Mouse (Mus musculus) forebrain, embryonic 13.5 days (tissue): ENCODE measurements around the gene 1700011L22Rik. TPM values are rescaled to one million over a fixed set of nuclear protein-coding genes. Genes with fewer than 3 reads are reported as not detected.

Experiments used
- ATAC-seq: fragments of 200-750 bp; cut with Nextera tagmentation; 2 replicates; pipeline ENCODE4 v1.8.0; 2017
- H3K27ac ChIP-seq: fragments of 300-500 bp; sonication (generic); 2 replicates; pipeline ENCODE4 v1.5.1; 2015; ENCODE audit warnings: inconsistent platforms, mild to moderate bottlenecking, moderate library complexity
- H3K27me3 ChIP-seq: fragments of 300-500 bp; sonication (generic); 2 replicates; pipeline ENCODE4 v1.6.1; 2015; ENCODE audit warnings: mild to moderate bottlenecking, inconsistent platforms
- H3K36me3 ChIP-seq: fragments of 300-500 bp; sonication (generic); 2 replicates; pipeline ENCODE4 v1.6.1; 2015; ENCODE audit warnings: mild to moderate bottlenecking, inconsistent platforms; ENCODE audit not compliant: poor library complexity, severe bottlenecking
- H3K4me1 ChIP-seq: fragments of 300-500 bp; sonication (generic); 2 replicates; pipeline ENCODE4 v1.6.1; 2015; ENCODE audit warnings: inconsistent platforms
- H3K4me2 ChIP-seq: fragments of 300-500 bp; sonication (generic); 2 replicates; pipeline ENCODE4 v1.6.1; 2015; ENCODE audit warnings: inconsistent platforms, mild to moderate bottlenecking, moderate library complexity
- H3K4me3 ChIP-seq: fragments of 300-500 bp; sonication (generic); 2 replicates; pipeline ENCODE4 v1.5.1; 2015; ENCODE audit warnings: mild to moderate bottlenecking, inconsistent platforms
- H3K9ac ChIP-seq: fragments of 300-500 bp; sonication (generic); 2 replicates; pipeline ENCODE4 v1.6.1; 2015; ENCODE audit warnings: mild to moderate bottlenecking, inconsistent platforms
- H3K9me3 ChIP-seq: fragments of 300-500 bp; sonication (generic); replicated peaks from 2 replicates; pipeline ENCODE4 v1.6.1; 2016; ENCODE audit warnings: inconsistent platforms
- WGBS: fragments of 180-500 bp; shearing (Covaris S2); methylation state at CpG from one replicate; pipeline ENCODE4 v1.1.7; 2015; 5-methylcytosine and 5-hydroxymethylcytosine counted together
- polyA plus RNA-seq: library from polyadenylated mRNA; unstranded; fragments of >200 nt; fragmentation: Nextera tagmentation; extraction: Ambion mirVana; gene quantifications from 2 replicates; pipeline ENCODE4 v1.2.1, GENCODE M21; 2015

The 1700011L22Rik gene
- polyA plus RNA-seq, 1 experiment from 2014 or later: not detected

GRCm38 (mm10) chr8:79161172-79161778 is 87.1 kb downstream of the 1700011L22Rik start:
- no peak for ATAC-seq
- 94% methylated on average over 4 of the region's 4 CpGs for WGBS
- no peaks in the 10 kb centered on the region for H3K27me3 ChIP-seq
- H3K4me1 ChIP-seq: peaks cover 22% of the 10 kb centered on the region
- peaks cover 18% of the 10 kb centered on the region for H3K36me3 ChIP-seq
- H3K27ac ChIP-seq: no peak overlapping the region
- no peak overlapping the region for H3K9ac ChIP-seq
- H3K4me3 ChIP-seq: no peak overlapping the region
- no peaks in the 10 kb centered on the region for H3K9me3 ChIP-seq
- no peak overlapping the region for H3K4me2 ChIP-seq

Other genes starting within 250 kb of the 1700011L22Rik start
- 10.2 and 10.3 TPM in 2 replicates for gene Zfp827, start 220.1 kb downstream of the 1700011L22Rik start, polyA plus RNA-seq
- 20.4 and 23.0 TPM in 2 replicates for gene Mmaa, start 46.4 kb upstream of the 1700011L22Rik start, polyA plus RNA-seq
- gene Smad1, start 150.9 kb upstream of the 1700011L22Rik start, polyA plus RNA-seq: 49.5 and 50.9 TPM in 2 replicates